23 mouse cellular contexts compared by ENCODE assay signal in genomic region chr7:109641963-109642362, GRCm38 (mm10).
A peak's percentile ranks its signal among the peaks of the same experiment; 100 is the strongest.
DNase-seq lines count a peak whose midpoint lies in the region; ATAC-seq and TF ChIP-seq lines count a peak whose summit lies in the region.
"Had no signal": no experiment of that assay in that cellular context is flagged by ENCODE, and none has a peak within 500 bp of the region (broad histone marks: within the 10 kb centered on the region; RNA-seq: fewer than 3 reads in every experiment).

No protein-coding gene starts in this region.

- H3K27ac ChIP-seq in gastrocnemius, adult 2 months = peak overlapping the region; percentile 56; the same call in 1 of the 2 replicates
- peak overlapping the region; percentile 3; the same call in 1 of the 2 replicates for H3K27ac ChIP-seq in kidney, embryonic 16.5 days (ENCODE audit: low read length)
- H3K27ac ChIP-seq in embryonic fibroblast, embryonic 13.5 days (ENCODE audit: insufficient read depth, low read length) = peak overlapping the region; percentile 83
- no peak overlapping the region for H3K27ac ChIP-seq in forebrain, embryonic 10.5 days
- H3K27ac ChIP-seq: hindbrain, embryonic 13.5 days; layer of hippocampus, adult 2 months; limb, embryonic 10.5 days; midbrain, embryonic 10.5 days; neural tube, embryonic 12.5 days had no signal

- no peak overlapping the region for H3K4me2 ChIP-seq in kidney, embryonic 16.5 days (replicated peaks; ENCODE audit: low read depth, low read length)
- H3K4me2 ChIP-seq: hindbrain, embryonic 13.5 days; liver, embryonic 11.5 days; neural tube, embryonic 12.5 days had no signal

- intact Hi-C loops in gastrocnemius, adult 2 months (cut with DNase I) = no loop called here

- no peak overlapping the region for H3K9ac ChIP-seq in kidney, embryonic 16.5 days (replicated peaks; ENCODE audit: low read length)
- H3K9ac ChIP-seq: forebrain, postnatal 0 days; hindbrain, embryonic 13.5 days; neural tube, embryonic 12.5 days had no signal

- no peaks in the 10 kb centered on the region for H3K9me3 ChIP-seq in kidney, embryonic 16.5 days (ENCODE audit: low read length)
- no peaks in the 10 kb centered on the region for H3K9me3 ChIP-seq in forebrain, embryonic 10.5 days
- H3K9me3 ChIP-seq: hindbrain, embryonic 13.5 days; limb, embryonic 10.5 days; midbrain, embryonic 10.5 days; neural tube, embryonic 12.5 days had no signal

- TF ChIP-seq CTCF in gastrocnemius, adult 2 months (IDR thresholded peaks at IDR 0.05) = no peak
- no peak for TF ChIP-seq CTCF in embryonic fibroblast, embryonic 13.5 days (IDR thresholded peaks at IDR 0.05; ENCODE audit: borderline replicate concordance, insufficient read depth, low read length)

- 0 out of 2 replicates have a peak, but pooled peaks cover 3% of the 10 kb centered on the region for H3K36me3 ChIP-seq in kidney, embryonic 16.5 days (ENCODE audit: insufficient read depth, low read length)
- no peaks in the 10 kb centered on the region for H3K36me3 ChIP-seq in forebrain, embryonic 10.5 days (replicated peaks)
- H3K36me3 ChIP-seq: hindbrain, embryonic 13.5 days; limb, embryonic 10.5 days; midbrain, embryonic 10.5 days; neural tube, embryonic 12.5 days had no signal

- no peak for ATAC-seq in kidney, embryonic 16.5 days (ENCODE audit: low FRiP score, low TSS enrichment)
- ATAC-seq: forebrain, postnatal 0 days; intestine, embryonic 16.5 days had no signal

- H3K4me1 ChIP-seq in kidney, embryonic 16.5 days (ENCODE audit: insufficient read depth, low read length) = peaks cover 11% of the 10 kb centered on the region; the same call in 1 of the 2 replicates
- H3K4me1 ChIP-seq in embryonic fibroblast, embryonic 13.5 days (ENCODE audit: control insufficient read depth, insufficient read depth, low read length) = peaks cover 28% of the 10 kb centered on the region
- peaks cover 15% of the 10 kb centered on the region for H3K4me1 ChIP-seq in forebrain, embryonic 10.5 days
- H3K4me1 ChIP-seq: neural tube, embryonic 12.5 days had no signal

- H3K4me3 ChIP-seq in gastrocnemius, adult 2 months = no peak overlapping the region
- no peak overlapping the region for H3K4me3 ChIP-seq in kidney, embryonic 16.5 days (ENCODE audit: low read length)
- H3K4me3 ChIP-seq in embryonic fibroblast, embryonic 13.5 days (ENCODE audit: insufficient read depth, low read length) = no peak overlapping the region
- no peak overlapping the region for H3K4me3 ChIP-seq in forebrain, embryonic 10.5 days
- H3K4me3 ChIP-seq: hindbrain, embryonic 13.5 days; layer of hippocampus, adult 2 months; limb, embryonic 10.5 days; midbrain, embryonic 10.5 days; neural tube, embryonic 12.5 days had no signal

- 14% methylated on average over 1 of the region's 1 CpGs for WGBS in kidney, embryonic 16.5 days
- WGBS in forebrain, embryonic 10.5 days = 65% methylated on average over 1 of the region's 1 CpGs

- no peaks in the 10 kb centered on the region for H3K27me3 ChIP-seq in kidney, embryonic 16.5 days (ENCODE audit: insufficient read depth, low read length)
- H3K27me3 ChIP-seq in forebrain, embryonic 10.5 days (ENCODE audit: poor library complexity, severe bottlenecking) = no peaks in the 10 kb centered on the region
- H3K27me3 ChIP-seq: hindbrain, embryonic 13.5 days; neural tube, embryonic 12.5 days had no signal

- no peak for DNase-seq in gastrocnemius, adult 2 months
- DNase-seq in gastrocnemius, adult 8-10 months (ENCODE audit: low spot score in 2 of 2) = no peak
- no peak for DNase-seq in kidney, postnatal 4 days
- DNase-seq in 3T3-L1 (ENCODE audit: low read depth, low spot score) = peak; percentile 81
- no peak for DNase-seq in forebrain, embryonic 10.5 days (ENCODE audit: extremely low spot score, low spot score)
- no peak for DNase-seq in retina, postnatal 1 day
- DNase-seq: adrenal gland, postnatal 10 days; cerebellum, adult 18-20 months; cerebellum, postnatal 36 days; forebrain, postnatal 0 days; heart, postnatal 14 days; lung, postnatal 36 days; right cerebral cortex, postnatal 14 days; thymus, adult 18-20 months had no signal

- no peak for TF ChIP-seq POLR2A in embryonic fibroblast, embryonic 13.5 days (IDR thresholded peaks at IDR 0.05; ENCODE audit: low read depth, low read length)
